Mouse (Mus musculus) embryonic facial prominence, embryonic 11.5 days (tissue): ENCODE results near the gene Tmem81. TPM values are rescaled to one million over a fixed set of nuclear protein-coding genes. Genes with fewer than 3 reads are reported as not detected.

Experiments
- ATAC-seq: fragments of 200-750 bp; cut with Nextera tagmentation; replicated peaks from 2 replicates; pipeline ENCODE4 v1.8.0; 2017; ENCODE audit warnings: low read depth; ENCODE audit not compliant: insufficient number of reproducible peaks, low FRiP score, low TSS enrichment
- DNase-seq: peaks from one replicate; pipeline ENCODE4 v3.0.0-alpha.2; 2015; ENCODE audit warnings: low spot score
- H3K27ac ChIP-seq: fragments of 300-500 bp; sonication (generic); replicated peaks from 2 replicates; pipeline ENCODE4 v1.5.1; 2014; ENCODE audit warnings: mild to moderate bottlenecking, low read depth, low read length, control low read depth
- H3K27me3 ChIP-seq: fragments of 300-500 bp; sonication (generic); 2 replicates; pipeline ENCODE4 v1.6.1; 2014; ENCODE audit warnings: mild to moderate bottlenecking, low read length, moderate library complexity, mixed read lengths; ENCODE audit not compliant: control insufficient read depth, insufficient read depth
- H3K36me3 ChIP-seq: fragments of 300-500 bp; sonication (generic); replicated peaks from 2 replicates; pipeline ENCODE4 v1.6.1; 2014; ENCODE audit warnings: low read depth, mild to moderate bottlenecking, low read length, moderate library complexity, mixed read lengths; ENCODE audit not compliant: control insufficient read depth, insufficient read depth
- H3K4me1 ChIP-seq: fragments of 300-500 bp; sonication (generic); 2 replicates; pipeline ENCODE4 v1.6.1; 2014; ENCODE audit warnings: low read length, mixed read lengths; ENCODE audit not compliant: control insufficient read depth, insufficient read depth
- H3K4me2 ChIP-seq: fragments of 300-500 bp; sonication (generic); 2 replicates; pipeline ENCODE4 v1.6.1; 2014; ENCODE audit warnings: low read depth, mild to moderate bottlenecking, control low read depth, low read length, moderate library complexity
- H3K4me3 ChIP-seq: fragments of 300-500 bp; sonication (generic); 2 replicates; pipeline ENCODE4 v1.5.1; 2014; ENCODE audit warnings: low read depth, low read length, control low read depth
- H3K9ac ChIP-seq: fragments of 300-500 bp; sonication (generic); replicated peaks from 2 replicates; pipeline ENCODE4 v1.6.1; 2014; ENCODE audit warnings: mild to moderate bottlenecking, control low read depth, low read length
- H3K9me3 ChIP-seq: fragments of 300-500 bp; sonication (generic); replicated peaks from 2 replicates; pipeline ENCODE4 v1.6.1; 2016; ENCODE audit warnings: mild to moderate bottlenecking, low read length, inconsistent platforms, mixed read lengths; ENCODE audit not compliant: control insufficient read depth
- WGBS: fragments of 180-500 bp; shearing (Covaris S2); extraction: QIAGEN DNeasy Blood & Tissue Kit; methylation state at CpG from one replicate; pipeline ENCODE4 v1.1.7; 2014; 5-methylcytosine and 5-hydroxymethylcytosine counted together
- polyA plus RNA-seq: library from polyadenylated mRNA; unstranded; fragments of >200 nt; fragmentation: Nextera tagmentation; extraction: Ambion mirVana; gene quantifications from 2 replicates; pipeline ENCODE4 v1.2.1, GENCODE M21; 2014

Gene Tmem81
- polyA plus RNA-seq, 1 experiment from 2014 or later: 0.88 TPM

DNA sequence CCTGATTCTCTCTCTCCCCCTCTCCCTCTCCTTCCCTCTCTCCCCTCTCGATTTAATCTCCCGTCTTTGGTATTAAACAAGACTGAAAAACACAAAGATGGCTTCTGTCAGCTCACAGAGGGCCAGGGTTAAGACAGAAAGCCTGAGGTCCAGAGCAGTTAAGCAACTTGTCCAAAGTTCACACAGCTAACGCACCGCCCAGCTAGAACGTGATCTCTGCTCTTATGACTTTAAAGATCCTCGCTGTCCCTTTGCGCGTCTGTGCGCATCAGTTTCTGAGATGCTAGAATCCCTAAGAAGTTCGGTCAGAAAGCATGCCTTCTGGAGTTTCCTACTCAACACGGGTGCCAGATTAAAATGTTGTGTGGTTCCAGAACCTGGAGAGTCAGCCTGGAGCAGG is 13.7 kb downstream of the Tmem81 start:
- Histone ChIP-seq H3K4me2 (no peak overlapping the region), H3K27me3 (no peaks in the 10 kb centered on the region), H3K36me3 (no peaks in the 10 kb centered on the region), H3K4me3 (no peak overlapping the region), H3K4me1 (no peaks in the 10 kb centered on the region), H3K9me3 (no peaks in the 10 kb centered on the region), H3K9ac (no peak overlapping the region), H3K27ac (no peak overlapping the region)
- ATAC-seq: no peak
- DNase-seq: no peak
- WGBS: 91% methylated on average over 11 of the region's 11 CpGs

DNA sequence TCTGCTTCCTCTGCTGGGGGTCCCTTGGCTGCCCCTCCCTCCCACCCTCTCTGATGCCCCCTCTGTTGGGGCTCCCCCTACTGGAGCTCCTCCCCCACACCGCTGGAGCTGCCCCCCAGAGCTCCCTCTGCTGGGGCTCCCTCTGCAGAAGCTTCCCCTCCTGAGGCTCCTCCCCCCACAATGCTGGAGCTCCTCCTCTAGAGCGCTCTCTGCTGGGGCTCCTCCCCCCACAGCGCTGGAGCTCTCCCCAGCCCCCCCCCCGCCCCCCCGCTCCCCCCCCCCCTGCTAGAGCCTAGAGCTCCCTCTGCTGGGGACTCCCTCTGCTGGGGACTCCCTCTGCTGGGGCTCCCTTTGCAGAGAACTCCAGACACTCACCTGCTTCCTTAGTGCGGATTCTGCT is 14.7 kb downstream of the Tmem81 start:
- ATAC-seq (no peak), DNase-seq (peak; percentile 70)
- WGBS: 16% methylated on average over 2 of the region's 6 CpGs

DNA sequence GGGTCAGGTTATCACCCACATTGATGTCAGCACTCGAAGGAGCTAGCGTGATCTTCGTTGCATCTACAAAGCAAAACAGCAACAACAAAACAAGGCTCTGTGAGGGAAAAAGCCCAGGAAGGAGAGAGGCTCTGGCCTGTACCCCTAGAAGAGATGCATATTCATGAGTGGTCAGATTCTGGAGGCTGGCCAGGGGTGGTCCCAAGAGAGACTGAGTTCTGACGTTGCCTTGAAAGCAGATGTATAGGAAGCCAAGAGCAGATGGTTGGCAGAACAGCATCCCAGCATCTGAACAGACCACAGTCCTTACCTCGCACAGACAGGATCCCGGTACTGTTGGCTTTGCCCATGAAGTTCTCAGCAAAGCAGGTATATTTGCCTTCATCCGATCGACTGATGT is 17.0 kb downstream of the Tmem81 start:
- 92% methylated on average over 8 of the region's 8 CpGs for WGBS
- Histone ChIP-seq H3K9me3 (no peaks in the 10 kb centered on the region), H3K27ac (no peak overlapping the region), H3K36me3 (no peaks in the 10 kb centered on the region), H3K4me2 (no peak overlapping the region), H3K4me1 (no peaks in the 10 kb centered on the region), H3K9ac (no peak overlapping the region), H3K4me3 (no peak overlapping the region), H3K27me3 (no peaks in the 10 kb centered on the region)
- no peak for ATAC-seq
- DNase-seq: no peak

More for the DNA sequence above, 14.7 kb downstream of the Tmem81 start:
- H3K4me1 ChIP-seq: no peaks in the 10 kb centered on the region
- H3K27me3 ChIP-seq: no peaks in the 10 kb centered on the region
- H3K36me3 ChIP-seq: no peaks in the 10 kb centered on the region
- H3K9ac ChIP-seq: no peak overlapping the region
- no peak overlapping the region for H3K27ac ChIP-seq
- no peaks in the 10 kb centered on the region for H3K9me3 ChIP-seq
- H3K4me3 ChIP-seq: no peak overlapping the region
- H3K4me2 ChIP-seq: no peak overlapping the region

DNA sequence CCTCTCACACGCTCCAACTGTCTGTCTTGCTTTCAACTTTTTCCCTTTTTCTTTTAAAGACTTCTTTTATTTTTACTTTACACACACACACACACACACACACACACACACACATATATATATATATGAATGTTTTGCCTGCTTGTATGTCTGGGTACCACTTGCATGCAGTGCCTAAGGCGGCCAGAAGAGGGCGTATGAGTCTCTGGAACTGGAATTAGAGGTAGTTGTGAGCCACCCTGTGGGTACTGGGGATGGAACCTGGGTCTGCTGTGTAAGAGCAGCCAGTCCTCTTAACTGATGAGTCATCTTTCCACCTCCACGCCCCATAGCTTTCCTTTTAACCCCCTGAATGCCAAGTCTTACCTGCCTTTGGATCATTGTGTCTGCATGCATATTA is 17.9 kb downstream of the Tmem81 start:
- no peaks in the 10 kb centered on the region for H3K27me3 ChIP-seq
- WGBS: 27% methylated on average over 4 of the region's 4 CpGs
- no peak overlapping the region for H3K4me2 ChIP-seq
- no peaks in the 10 kb centered on the region for H3K36me3 ChIP-seq
- H3K27ac ChIP-seq: no peak overlapping the region
- H3K9ac ChIP-seq: no peak overlapping the region
- ATAC-seq (no peak), DNase-seq (peak; percentile 22)
- H3K4me1 ChIP-seq: no peaks in the 10 kb centered on the region
- H3K9me3 ChIP-seq: no peaks in the 10 kb centered on the region
- H3K4me3 ChIP-seq: no peak overlapping the region

DNA sequence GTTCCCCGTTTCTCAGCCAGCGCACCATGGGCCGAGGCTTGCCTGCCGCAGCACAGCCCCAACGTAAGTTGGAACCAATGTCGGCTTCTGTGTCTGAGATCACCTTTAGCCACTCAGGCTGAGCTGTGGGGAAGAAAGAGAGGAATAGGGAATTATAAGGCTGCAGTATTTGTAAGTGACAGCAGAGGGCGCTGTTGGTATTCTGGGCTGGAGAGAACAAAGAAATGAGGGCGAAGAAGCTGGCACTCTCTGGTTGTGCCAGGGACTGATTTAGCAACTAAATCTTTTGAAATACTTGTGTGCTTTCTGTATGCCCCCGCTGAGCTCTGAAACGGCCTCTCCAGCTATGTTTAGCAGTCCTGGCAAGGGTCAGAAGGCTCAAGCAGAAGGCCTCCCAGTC is 19.8 kb downstream of the Tmem81 start:
- 10% methylated on average over 10 of the region's 10 CpGs for WGBS
- Histone ChIP-seq H3K9ac (peak overlapping the region; percentile 37; the same call in 1 of the 2 replicates), H3K27me3 (no peaks in the 10 kb centered on the region), H3K36me3 (no peaks in the 10 kb centered on the region), H3K27ac (no peak overlapping the region), H3K4me1 (no peaks in the 10 kb centered on the region), H3K4me3 (no peak overlapping the region), H3K9me3 (no peaks in the 10 kb centered on the region), H3K4me2 (no peak overlapping the region)
- ATAC-seq (no peak), DNase-seq (peak; percentile 88)

DNA sequence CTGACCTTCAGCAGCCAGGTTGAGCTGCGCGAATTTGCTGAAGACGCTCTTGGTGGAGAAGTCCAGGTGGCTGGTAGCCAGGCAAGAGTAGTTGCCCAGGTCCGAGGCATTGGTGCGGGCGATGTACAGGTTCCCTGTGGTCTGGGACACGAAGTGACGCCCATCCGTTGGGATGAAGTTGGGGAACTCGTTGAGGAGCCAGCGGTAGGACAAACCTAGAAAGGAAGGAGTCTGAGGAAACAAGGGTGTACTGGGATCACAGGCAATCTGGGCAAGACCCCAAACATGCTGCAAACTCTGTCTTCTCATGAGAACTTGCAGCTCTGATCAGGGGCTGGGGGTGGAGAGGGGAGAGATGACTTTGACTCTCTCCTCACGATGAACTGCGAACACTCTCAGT is 22.0 kb downstream of the Tmem81 start:
- H3K9me3 ChIP-seq: no peaks in the 10 kb centered on the region
- H3K4me3 ChIP-seq: no peak overlapping the region
- WGBS: 94% methylated on average over 13 of the region's 13 CpGs
- 0 out of 2 replicates have a peak, but pooled peaks cover 3% of the 10 kb centered on the region for H3K4me1 ChIP-seq
- DNase-seq (no peak), ATAC-seq (no peak)
- H3K36me3 ChIP-seq: no peaks in the 10 kb centered on the region
- H3K27ac ChIP-seq: no peak overlapping the region
- no peaks in the 10 kb centered on the region for H3K27me3 ChIP-seq
- no peak overlapping the region for H3K9ac ChIP-seq
- no peak overlapping the region for H3K4me2 ChIP-seq

DNA sequence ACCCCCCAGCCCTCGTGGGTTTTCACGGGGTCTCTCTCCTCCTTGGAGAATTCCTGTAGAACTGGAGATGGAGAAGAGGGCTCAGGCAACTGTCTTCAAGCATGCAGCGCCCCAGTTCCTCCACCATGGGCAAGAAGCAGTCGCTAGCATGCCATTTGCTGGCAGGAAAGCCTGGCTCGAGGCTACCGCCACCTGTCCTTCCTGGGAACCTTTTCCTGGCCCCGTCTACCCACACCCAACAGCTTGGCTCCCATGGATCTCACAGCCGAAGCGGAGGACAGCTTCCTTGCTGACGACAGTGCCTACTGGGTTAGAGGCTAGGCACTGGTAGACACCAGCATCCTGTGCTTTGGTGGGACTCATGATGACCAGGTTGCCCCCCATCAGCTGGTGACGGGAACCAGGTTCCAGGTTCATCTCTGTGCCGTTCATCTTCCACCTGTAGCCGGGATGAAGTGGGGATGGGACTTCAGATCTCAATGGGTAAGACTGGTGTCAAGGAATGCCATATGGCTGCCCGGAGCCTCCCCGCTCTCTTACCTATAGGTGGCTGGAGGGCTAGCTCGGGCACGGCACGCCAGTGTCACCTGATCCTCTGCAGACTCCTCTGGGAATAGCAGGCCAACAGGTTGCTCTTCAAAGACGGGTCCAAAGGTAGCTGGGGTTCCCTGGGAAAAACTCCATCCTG is 22.8 kb downstream of the Tmem81 start:
- Histone ChIP-seq H3K27ac (no peak overlapping the region), H3K4me2 (no peak overlapping the region), H3K27me3 (no peaks in the 10 kb centered on the region), H3K9ac (no peak overlapping the region), H3K4me3 (no peak overlapping the region), H3K36me3 (no peaks in the 10 kb centered on the region), H3K4me1 (peaks cover 3% of the 10 kb centered on the region; the same call in 1 of the 2 replicates), H3K9me3 (no peaks in the 10 kb centered on the region)
- WGBS: 88% methylated on average over 19 of the region's 19 CpGs
- ATAC-seq (no peak), DNase-seq (no peak)

DNA sequence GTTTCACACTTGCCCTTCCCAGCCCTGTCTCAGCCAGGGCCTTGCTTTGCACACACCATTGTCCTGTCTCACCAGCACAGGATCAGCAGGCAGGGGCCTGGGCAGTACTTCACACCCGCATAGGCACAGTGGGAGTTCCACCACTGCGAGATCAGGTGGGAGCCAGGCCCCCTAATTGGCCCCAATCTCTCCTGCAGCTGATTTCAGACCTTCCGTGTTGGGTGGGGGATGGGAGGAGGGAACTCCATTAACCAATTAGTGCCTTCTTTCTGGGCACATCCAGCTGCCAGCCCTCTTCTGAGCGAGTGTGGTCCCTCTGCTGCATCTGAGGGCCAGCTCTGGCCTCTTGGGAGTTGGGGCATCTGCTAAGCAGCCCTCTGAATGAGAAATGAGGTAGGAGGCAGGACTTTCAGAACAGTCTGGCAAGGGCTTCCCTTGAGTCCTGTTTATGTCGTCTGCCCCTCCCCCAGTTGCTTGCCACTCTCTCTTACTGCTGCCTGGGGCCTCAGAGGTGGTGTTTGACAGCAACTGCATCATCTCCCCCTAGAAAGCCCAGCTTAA is 24.7 kb downstream of the Tmem81 start:
- peaks cover 3% of the 10 kb centered on the region; the same call in 1 of the 2 replicates for H3K4me1 ChIP-seq
- no peak overlapping the region for H3K4me3 ChIP-seq
- 3% methylated on average over 5 of the region's 5 CpGs for WGBS
- no peak overlapping the region for H3K27ac ChIP-seq
- H3K36me3 ChIP-seq: no peaks in the 10 kb centered on the region
- ATAC-seq (peak; percentile 72), DNase-seq (peak; percentile 47)
- H3K27me3 ChIP-seq: peaks cover 2% of the 10 kb centered on the region; the same call in 1 of the 2 replicates
- H3K9me3 ChIP-seq: no peaks in the 10 kb centered on the region
- no peak overlapping the region for H3K4me2 ChIP-seq
- H3K9ac ChIP-seq: no peak overlapping the region
